Mouse (Mus musculus): ENCODE measurements around the gene Klhl18.

The Klhl18 gene

GRCm38 (mm10) chr9:110476124-110477091 is at the start of gene Klhl18, which contains the start of gene Kif9:
Gene Klhl18, minus strand, starts transcription at chr9:110476694.
Gene Kif9, plus strand, starts transcription at chr9:110476958.
- DNase-seq = peak; percentile 98

GRCm38 (mm10) chr9:110525737-110526136 is 49.2 kb upstream of the Klhl18 start:
- DNase-seq = no peak

- peak; percentile 12 for DNase-seq
Measured at GRCm38 (mm10) chr9:110490913-110491312, 14.4 kb upstream of the Klhl18 start.

- DNase-seq = no peak
Measured at GRCm38 (mm10) chr9:110488841-110489240, 12.3 kb upstream of the Klhl18 start.

GRCm38 (mm10) chr9:110478639-110479038 is 2.1 kb upstream of the Klhl18 start:
- no peak for DNase-seq

- no peak for DNase-seq
Measured at GRCm38 (mm10) chr9:110477951-110478350, 1.5 kb upstream of the Klhl18 start.

GRCm38 (mm10) chr9:110466179-110466578 is 10.3 kb downstream of the Klhl18 start:
- DNase-seq = peak; percentile 33

- peak; percentile 72 for DNase-seq
Measured at GRCm38 (mm10) chr9:110465336-110465735, 11.2 kb downstream of the Klhl18 start.

GRCm38 (mm10) chr9:110463983-110464591 is 12.4 kb downstream of the Klhl18 start:
- no peak for DNase-seq

GRCm38 (mm10) chr9:110462321-110462720 is 14.2 kb downstream of the Klhl18 start:
- no peak for DNase-seq

- no peak for DNase-seq
Measured at GRCm38 (mm10) chr9:110460884-110461815, 15.3 kb downstream of the Klhl18 start.

- DNase-seq = peak; percentile 30
Measured at GRCm38 (mm10) chr9:110459145-110459727, 17.3 kb downstream of the Klhl18 start.

GRCm38 (mm10) chr9:110457926-110458325 is 18.6 kb downstream of the Klhl18 start:
- no peak for DNase-seq

- no peak for DNase-seq
Measured at GRCm38 (mm10) chr9:110452523-110452922, 24.0 kb downstream of the Klhl18 start.

GRCm38 (mm10) chr9:110448857-110449617 is 27.5 kb downstream of the Klhl18 start:
- peak; percentile 77 for DNase-seq

GRCm38 (mm10) chr9:110448356-110448755 is 28.1 kb downstream of the Klhl18 start:
- no peak for DNase-seq

GRCm38 (mm10) chr9:110440559-110440958 is 35.9 kb downstream of the Klhl18 start:
- no peak for DNase-seq

GRCm38 (mm10) chr9:110440049-110440448 is 36.4 kb downstream of the Klhl18 start:
- DNase-seq = no peak

- DNase-seq = no peak
Measured at GRCm38 (mm10) chr9:110436041-110436440, 40.5 kb downstream of the Klhl18 start.

- DNase-seq = no peak
Measured at GRCm38 (mm10) chr9:110433045-110433444, 43.4 kb downstream of the Klhl18 start.

GRCm38 (mm10) chr9:110431241-110431640 is 45.3 kb downstream of the Klhl18 start:
- DNase-seq = no peak

All from kidney, adult 9 months (tissue).